Mouse (Mus musculus) activated CD4-positive, CD25-positive, alpha-beta regulatory T cell, adult 4 months (primary cell): Measurements from ENCODE around the gene Dapk1. TPM values are rescaled to one million over a fixed set of nuclear protein-coding genes. Genes with fewer than 3 reads are reported as not detected.

Source experiments
- ATAC-seq: one replicate; pipeline ENCODE4 v1.8.0; 2017
- polyA plus RNA-seq, 2 experiments: library from polyadenylated mRNA; unstranded; fragments of 100-300 nt; shearing (Covaris generic); gene quantifications; one replicate each; pipeline ENCODE4 v1.2.1; 2017

The Dapk1 gene
- polyA plus RNA-seq, 2 experiments from 2014 or later, result 0.46 to 1.3 TPM

DNA sequence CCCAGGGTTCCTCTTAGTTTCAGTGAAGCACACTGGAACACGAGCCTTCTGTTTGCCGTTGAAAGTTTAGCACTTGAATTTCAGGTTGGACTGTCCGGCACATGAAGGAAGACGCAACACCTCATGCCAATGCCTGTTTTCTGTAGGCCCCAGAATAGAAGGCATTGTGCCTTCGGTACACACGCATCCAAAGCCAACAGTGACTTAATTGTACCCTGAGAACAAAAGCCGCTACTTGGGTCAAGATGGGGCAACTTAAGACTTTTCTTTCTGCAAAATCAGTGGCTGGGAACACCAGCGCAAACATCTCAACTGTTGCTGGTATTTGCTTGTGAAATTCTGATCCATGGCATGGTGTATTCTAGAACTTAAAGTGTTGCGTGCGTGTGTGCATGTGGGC is 63.1 kb downstream of the Dapk1 start:
- ATAC-seq, result no peak

DNA sequence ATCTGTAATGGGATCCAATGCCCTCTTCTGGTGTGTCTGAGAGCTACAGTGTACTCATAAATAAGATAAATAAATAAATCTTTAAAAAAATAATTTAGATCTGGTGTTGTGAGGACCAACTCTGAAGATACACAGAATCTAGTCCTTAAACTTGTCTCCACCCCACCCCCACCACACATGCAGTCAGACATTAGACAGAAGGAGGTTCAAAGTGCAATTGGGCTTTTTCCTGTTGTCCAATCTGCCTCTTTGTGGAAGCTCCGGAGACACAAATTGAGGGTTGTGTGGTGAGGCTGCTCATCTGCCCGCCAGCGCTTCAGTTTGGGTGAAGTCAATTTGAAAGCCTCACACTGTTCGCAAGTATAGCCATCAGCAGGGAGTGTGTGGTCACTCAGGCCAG is 63.7 kb downstream of the Dapk1 start:
- ATAC-seq, result no peak

DNA sequence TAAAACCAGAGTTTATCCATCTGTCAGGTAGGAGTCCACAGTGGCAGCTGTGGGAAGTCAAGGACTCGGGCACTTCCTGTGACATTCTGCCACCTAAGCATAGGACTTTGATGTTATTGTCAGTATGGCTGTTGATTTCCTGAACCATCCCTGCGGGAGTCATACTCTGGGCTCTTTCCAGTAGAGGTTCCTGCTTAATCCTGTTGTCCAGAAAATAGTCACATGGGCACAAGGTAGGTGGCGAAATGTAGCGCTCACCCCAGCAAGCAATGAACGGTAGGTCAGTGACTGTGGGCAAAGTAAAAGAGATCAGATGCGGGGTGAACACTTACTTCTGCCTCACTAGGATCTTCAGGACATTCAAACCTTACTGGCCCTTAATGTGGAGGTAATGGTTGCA is 66.3 kb downstream of the Dapk1 start:
- no peak for ATAC-seq

DNA sequence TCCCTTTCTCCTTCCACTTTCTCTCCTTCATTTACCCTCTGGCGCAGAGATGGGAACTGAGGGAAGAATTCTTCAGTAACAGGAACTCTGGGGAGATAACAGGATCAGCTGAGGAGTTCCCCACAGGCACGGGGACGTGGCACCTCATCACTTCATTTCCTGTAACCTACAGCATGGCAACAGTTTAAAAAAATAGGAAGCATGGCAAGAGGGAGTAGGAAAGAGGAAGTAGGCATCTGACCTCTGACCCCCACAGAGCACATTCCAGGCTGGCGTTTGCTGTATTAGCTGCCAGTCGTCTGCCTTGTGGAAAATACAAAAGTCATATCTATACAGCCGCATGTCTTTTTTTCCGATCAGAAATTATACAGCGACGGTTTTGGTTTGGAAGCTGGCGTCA is 68.9 kb downstream of the Dapk1 start:
- no peak for ATAC-seq

DNA sequence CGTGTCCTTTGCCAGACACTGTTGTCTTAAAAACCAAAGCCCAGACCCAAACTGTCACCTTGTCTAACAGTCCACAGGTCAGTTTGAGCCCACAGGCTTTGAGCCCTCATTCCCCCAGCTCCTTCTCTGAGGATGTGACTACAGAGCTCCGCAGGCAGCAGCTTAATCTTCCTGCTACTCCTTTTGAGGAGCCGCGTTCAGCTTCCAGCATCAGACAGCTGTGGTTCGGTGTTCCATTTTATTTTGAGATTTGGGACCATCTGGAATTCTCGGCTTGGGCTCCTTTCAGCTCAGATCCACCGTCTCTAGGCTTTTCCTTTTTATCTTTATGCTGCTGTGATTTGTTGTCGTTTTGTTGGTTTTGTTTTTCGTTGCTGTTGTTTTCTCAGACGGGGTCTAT is 69.5 kb downstream of the Dapk1 start:
- no peak for ATAC-seq

DNA sequence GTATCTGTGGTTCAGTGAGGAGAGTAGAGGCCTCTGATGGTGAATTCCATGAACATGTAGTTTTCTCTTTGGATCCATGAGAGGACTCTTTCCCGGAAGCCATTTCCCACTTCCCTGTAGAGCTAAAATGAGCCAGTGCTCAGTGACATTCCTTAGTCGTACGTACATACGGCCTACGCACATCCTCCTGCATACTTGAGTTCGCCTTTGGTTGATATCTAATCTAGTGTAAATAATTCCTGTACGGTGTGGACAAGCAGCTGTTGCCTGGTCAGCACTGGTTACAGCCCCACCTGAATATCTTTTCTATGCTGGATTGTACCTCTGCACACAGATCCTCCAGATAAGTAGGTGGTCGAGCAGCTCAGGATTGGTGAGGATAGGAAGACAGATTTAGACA is 70.5 kb downstream of the Dapk1 start:
- ATAC-seq, result no peak

GRCm38 (mm10) chr13:60672882-60673675 is 71.3 kb downstream of the Dapk1 start:
- ATAC-seq, result peak; percentile 43

GRCm38 (mm10) chr13:60674301-60674700 is 72.6 kb downstream of the Dapk1 start:
- no peak for ATAC-seq

DNA sequence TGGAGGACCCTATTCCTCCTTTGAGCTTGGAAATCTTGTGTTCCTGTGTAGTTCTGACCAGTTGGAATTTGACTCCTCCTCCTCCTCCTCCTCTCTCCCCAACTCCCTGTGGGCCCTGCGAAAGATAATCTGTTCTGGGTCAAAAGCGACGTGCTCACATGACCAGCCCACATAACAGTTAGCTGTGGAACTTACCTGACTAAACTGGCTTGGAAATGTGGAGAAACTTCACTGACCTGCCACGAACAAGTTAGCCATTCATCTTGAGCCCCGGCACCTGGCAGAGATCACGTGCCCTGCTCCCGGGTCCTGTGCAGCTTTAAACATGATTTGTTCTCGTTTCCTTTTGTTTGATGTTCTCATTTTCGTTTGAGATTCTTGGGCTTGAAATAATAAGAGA is 73.2 kb downstream of the Dapk1 start:
- no peak for ATAC-seq

DNA sequence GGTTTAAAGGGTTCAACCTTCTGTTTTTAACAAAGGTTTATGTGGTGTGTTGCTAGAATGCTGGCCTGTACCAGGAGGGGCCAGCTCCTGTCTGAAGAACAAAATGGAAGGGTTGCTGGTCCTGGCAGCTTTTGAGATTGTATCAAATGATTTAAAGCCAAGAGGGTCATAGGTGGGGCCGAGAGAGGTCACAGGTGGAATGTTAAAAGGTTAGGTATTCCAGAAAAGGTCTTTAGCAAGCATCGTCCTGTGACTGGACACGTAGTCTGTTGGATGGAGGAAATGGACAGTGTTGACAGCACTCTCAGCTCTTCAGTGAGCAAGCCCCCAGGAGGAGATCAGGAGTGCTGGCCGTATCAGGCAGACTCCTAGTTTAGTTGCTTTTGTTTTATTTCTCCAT is 73.7 kb downstream of the Dapk1 start:
- ATAC-seq, result no peak

GRCm38 (mm10) chr13:60678912-60679311 is 77.2 kb downstream of the Dapk1 start:
- ATAC-seq, result no peak

DNA sequence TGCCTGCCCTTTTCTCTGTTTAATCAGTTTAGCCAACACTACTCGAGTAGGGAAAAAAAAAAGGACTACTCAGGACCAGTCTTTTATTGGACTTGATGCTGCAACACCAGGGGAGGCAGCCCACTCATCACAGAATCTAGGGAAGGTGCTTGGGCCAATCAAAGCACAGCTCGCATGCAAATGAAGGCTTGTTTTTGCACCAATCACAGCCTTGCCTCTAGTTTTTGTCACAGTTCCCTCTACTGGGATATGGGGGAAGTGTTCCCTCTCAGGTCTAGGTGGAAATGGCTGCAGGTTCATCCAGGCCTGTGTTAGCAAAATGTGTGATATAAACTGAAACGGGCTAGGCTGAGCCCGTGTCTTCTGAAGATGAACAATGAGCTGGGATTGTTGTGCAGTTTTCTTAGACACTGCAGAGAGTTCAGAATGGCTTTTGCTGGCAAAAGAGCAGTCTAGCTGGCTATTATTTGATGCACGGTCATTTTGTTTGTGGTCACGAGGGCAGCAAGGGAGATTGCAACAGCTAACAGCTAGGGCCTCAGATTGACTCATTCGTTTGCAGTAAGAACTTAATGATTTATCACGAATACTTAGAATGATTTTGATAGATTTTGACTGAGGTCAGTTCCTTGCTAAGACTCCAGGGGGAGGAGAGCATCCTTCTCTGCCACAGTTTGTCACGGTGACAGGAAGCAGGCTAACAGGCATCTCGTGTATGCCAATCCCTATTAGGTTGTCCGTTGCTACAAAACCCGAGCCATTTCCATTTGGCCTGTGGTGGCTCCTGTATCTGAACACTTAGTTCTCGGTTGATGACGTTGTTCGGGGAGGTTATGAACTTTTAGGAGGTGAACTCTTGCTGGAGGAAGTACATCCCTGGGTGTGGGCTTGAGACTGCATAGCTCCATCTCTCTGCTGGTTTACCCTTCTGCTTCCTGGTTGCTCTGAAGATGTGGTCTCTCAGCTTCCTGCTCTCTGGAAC is 81.3 kb downstream of the Dapk1 start:
- ATAC-seq, result no peak

DNA sequence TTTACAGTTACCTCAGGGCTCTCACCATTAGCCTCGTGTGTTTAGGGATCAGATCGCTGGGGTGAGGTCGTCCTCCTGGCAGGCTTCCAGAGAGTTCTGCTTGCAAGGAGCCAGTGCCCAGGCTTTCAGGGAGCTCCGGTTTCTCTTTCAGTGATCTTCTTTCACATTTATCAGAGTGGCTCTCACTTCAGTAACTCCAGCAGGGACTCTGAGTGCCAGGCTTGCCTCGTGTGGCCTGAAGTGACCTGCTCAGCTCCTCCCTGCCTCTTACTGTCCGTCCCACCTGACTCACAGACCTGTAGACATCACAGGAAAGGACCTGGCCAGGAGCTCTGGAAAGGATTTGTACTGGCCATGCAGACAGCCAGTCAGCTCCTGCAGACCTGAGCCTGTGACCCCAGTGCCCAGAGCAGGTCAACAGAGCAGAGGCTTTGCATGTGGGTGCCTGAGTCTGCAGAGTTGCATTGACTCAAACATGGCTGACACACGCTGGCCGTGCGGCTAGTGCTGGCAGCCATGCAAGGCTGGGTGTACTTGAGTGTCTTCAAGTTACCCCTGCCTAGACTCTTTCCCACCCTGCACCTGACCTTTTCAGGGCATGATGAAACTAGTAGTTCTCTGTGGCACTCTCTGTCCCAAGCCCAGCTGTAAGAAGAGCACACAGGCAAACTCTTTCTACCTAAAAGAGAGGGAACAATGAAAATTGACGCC is 82.5 kb downstream of the Dapk1 start:
- ATAC-seq, result no peak

- ATAC-seq, result no peak
Observed at GRCm38 (mm10) chr13:60684806-60685205, 83.1 kb downstream of the Dapk1 start.

GRCm38 (mm10) chr13:60685216-60685615 is 83.5 kb downstream of the Dapk1 start:
- no peak for ATAC-seq

DNA sequence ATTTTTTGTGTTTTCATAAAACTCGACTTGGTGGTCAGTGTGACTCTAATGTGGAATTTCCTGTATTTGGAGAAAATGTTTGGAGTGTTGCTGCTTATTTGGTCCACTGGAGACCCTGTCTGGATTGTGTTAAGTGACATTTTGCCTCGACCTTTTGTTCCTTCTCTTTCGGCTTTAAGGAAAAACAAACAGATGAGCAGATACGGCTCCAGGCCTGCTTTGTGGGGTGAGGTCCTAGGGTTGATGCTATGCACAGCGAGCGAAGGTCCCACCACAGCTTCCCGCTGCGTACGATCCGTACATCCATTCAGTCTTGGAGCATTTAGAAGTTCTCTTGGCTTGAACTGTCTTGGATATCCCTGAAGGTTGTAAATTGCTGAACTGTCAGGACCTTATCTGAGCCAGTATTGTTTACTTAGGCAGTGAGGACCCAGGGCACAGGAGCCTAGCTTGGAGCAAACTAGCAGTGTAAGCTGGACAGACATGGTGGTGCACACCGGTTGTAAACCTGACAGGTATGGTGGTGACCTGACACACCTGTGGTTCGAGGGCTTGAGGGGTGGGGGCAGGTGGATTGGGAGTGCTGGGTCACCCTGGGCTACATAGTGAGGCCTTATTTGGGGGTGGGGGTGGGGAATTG is 84.4 kb downstream of the Dapk1 start:
- ATAC-seq, result no peak

- ATAC-seq, result no peak
Observed at GRCm38 (mm10) chr13:60686967-60687366, 85.2 kb downstream of the Dapk1 start.

DNA sequence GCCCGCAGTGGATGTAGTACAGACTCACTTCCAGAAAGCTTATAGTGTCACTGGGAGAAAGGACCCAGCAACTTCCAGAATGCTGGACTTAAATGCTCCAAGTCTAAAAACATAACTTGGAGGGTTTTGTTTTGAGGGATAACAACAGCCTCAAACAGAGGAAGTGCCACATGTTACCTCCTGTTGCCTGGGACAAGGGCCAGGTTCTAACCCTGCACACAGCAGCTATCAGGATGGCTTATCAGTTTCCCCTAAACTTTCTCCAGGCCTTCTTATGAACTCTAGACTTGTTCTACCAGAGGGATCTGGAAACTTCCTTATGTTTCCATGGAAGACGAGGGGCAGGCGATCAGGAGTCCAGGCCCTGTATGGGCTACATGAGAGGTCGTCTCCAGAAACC is 85.7 kb downstream of the Dapk1 start:
- ATAC-seq, result no peak

GRCm38 (mm10) chr13:60687891-60688290 is 86.1 kb downstream of the Dapk1 start:
- no peak for ATAC-seq

- ATAC-seq, result no peak
Observed at GRCm38 (mm10) chr13:60690921-60691320, 89.2 kb downstream of the Dapk1 start.

DNA sequence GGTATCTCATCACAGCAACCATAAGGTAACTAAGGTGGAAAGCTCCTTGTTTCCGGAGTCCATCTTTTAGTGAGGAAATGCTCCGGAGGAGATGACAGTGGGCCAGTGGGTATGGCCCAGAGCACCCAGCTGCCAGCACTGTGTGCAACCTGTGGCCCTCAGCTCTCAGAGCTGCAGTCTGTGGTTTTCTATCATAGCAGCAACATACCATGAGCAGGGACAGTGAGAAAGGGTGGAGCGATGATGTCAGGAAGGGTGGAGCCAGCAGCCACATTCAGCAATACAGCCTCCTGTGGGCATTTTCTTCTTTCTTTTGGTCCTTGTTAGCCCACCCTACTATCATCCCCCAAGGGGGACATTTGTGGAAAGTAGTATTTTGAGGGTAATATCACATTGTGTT is 90.2 kb downstream of the Dapk1 start:
- no peak for ATAC-seq

GRCm38 (mm10) chr13:60695186-60695980 is 93.6 kb downstream of the Dapk1 start:
- ATAC-seq, result no peak
